Mouse (Mus musculus) small intestine, adult 2 months (tissue): Measurements from ENCODE around the gene Wdr89.

Source experiments
- CTCF ChIP-seq: fragments of 200-500 bp; IDR thresholded peaks from 2 replicates; pipeline ENCODE4 v1.5.1; 2012; ENCODE audit warnings: low read depth, mild to moderate bottlenecking, control low read depth, inconsistent platforms, low read length, moderate library complexity, mixed read lengths; ENCODE audit not compliant: insufficient replicate concordance, insufficient read length; ENCODE audit errors: extremely low read depth
- POLR2A ChIP-seq: fragments of 200-500 bp; IDR thresholded peaks from 2 replicates; pipeline ENCODE4 v1.6.1; 2012; ENCODE audit warnings: low read depth, mild to moderate bottlenecking, control low read depth, inconsistent platforms, low read length, moderate library complexity

DNA sequence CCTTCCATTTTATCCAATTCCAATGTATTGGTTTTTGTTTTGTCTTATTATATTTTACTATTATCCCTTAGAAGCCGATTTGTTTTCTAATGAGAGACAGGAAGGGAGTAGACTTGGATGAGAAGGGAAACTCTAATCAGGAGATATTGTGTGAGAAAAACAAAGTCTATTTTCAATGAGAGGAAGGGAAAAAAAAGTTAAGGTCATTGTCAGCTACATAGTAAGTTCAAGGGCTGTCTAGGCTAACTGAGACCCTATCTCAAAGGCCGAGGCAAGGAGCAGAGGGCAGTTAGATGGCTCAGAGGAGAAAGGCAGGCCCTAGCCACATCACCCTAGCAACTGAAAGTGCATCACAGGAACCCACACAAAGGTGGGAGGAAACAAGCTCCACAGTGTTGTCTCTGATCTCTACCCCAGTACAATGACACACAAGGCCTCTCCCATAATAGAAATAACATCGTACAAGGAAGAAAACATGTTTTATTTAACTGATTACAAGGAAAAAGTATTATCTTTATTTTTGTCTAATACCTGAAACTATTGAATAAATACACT is 15.0 kb downstream of the Wdr89 start:
- no peak for TF ChIP-seq CTCF
- TF ChIP-seq POLR2A, result no peak
